Mouse (Mus musculus) thymus, adult 2 months (tissue): ENCODE measurements around the gene Kars.

Source experiments
- CTCF ChIP-seq: fragments of 200-500 bp; IDR thresholded peaks from 2 replicates; pipeline ENCODE4 v1.5.1; 2012; ENCODE audit warnings: mild to moderate bottlenecking, control low read depth, low read length, moderate library complexity, borderline replicate concordance; ENCODE audit not compliant: control insufficient read depth, poor library complexity, insufficient read depth; ENCODE audit errors: extremely low read depth
- POLR2A ChIP-seq: fragments of 200-500 bp; IDR thresholded peaks from 2 replicates; pipeline ENCODE4 v1.6.1; 2012; ENCODE audit warnings: mild to moderate bottlenecking, low read length, control low read depth, moderate library complexity; ENCODE audit not compliant: control insufficient read depth, poor library complexity, insufficient read depth; ENCODE audit errors: extremely low read depth

DNA sequence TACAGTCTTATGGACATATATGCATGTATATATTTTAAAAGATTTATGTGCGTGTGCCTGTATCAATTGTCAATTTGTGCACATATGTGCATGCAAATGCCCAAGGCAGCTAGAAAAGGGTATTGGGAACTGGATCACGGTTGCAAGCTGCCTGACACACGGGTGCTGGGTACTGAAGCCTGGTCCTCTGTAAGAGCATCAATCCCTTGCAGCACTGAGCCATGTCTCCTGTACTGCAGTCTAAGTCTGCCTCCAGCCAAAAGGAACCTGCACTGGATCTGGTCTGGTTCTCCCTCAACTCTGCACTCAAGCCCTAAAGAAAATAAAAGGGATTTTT is 18.5 kb downstream of the Kars start:
- TF ChIP-seq CTCF (no peak), POLR2A (no peak)
